Mouse (Mus musculus): Measurements from ENCODE around the gene Ptprb. TPM values are rescaled to one million over a fixed set of nuclear protein-coding genes. Genes with fewer than 3 reads are reported as not detected.

The Ptprb gene
- total RNA-seq, 2 experiments from 2014 or later: not detected

GRCm38 (mm10) chr10:116362181-116362580, 86.9 kb downstream of the Ptprb start:
- ATAC-seq (replicated peaks; ENCODE audit: low FRiP score, low TSS enrichment, poor library complexity, severe bottlenecking): no peak

GRCm38 (mm10) chr10:116362645-116363044, 87.3 kb downstream of the Ptprb start:
- ATAC-seq (replicated peaks; ENCODE audit: low FRiP score, low TSS enrichment, poor library complexity, severe bottlenecking): no peak

- no peak for ATAC-seq (replicated peaks; ENCODE audit: low FRiP score, low TSS enrichment, poor library complexity, severe bottlenecking)
Measured at GRCm38 (mm10) chr10:116364759-116365158, 89.4 kb downstream of the Ptprb start.

- no peak for ATAC-seq (replicated peaks; ENCODE audit: low FRiP score, low TSS enrichment, poor library complexity, severe bottlenecking)
Measured at GRCm38 (mm10) chr10:116370991-116371725, 95.8 kb downstream of the Ptprb start.

DNA sequence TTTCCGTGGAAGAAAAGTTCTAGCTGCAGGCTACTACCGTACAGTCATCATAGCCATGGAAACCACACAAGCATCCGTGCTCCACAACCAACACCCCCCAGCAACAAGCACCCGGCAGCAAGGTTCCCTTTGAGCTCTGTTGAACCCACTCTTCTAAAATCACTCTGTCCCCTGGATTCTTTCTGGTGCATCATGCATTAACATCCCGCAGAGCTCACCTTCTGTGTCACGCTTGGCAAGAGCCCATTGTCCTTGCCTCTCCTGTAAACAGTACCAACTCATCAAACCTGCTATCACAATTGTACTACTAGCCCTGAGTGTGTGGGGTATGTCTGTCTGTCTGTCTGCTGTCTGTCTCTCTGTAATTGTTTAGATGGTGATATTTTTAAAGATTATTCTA, 98.8 kb downstream of the Ptprb start:
- no peak for ATAC-seq (replicated peaks; ENCODE audit: low FRiP score, low TSS enrichment, poor library complexity, severe bottlenecking)

DNA sequence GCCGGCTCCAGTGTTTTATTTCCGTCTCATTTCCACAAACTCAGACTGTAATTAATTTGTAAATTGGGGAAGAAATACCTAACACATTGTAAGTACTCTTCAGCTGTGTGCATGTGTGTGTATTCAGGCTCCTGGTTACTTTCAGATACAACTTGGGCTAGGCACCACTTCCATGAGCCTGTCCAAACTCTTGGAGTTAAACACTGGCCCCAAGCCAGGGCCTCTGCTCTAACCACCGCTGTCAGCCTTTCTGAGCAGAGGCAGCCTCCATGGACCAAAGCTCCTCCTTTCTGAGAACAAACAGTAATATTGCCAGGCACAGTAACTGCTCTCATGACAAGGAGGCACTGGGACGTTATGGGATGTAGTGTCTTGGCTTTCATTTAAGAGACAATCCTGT, 101.5 kb downstream of the Ptprb start:
- no peak for ATAC-seq (replicated peaks; ENCODE audit: low FRiP score, low TSS enrichment, poor library complexity, severe bottlenecking)

DNA sequence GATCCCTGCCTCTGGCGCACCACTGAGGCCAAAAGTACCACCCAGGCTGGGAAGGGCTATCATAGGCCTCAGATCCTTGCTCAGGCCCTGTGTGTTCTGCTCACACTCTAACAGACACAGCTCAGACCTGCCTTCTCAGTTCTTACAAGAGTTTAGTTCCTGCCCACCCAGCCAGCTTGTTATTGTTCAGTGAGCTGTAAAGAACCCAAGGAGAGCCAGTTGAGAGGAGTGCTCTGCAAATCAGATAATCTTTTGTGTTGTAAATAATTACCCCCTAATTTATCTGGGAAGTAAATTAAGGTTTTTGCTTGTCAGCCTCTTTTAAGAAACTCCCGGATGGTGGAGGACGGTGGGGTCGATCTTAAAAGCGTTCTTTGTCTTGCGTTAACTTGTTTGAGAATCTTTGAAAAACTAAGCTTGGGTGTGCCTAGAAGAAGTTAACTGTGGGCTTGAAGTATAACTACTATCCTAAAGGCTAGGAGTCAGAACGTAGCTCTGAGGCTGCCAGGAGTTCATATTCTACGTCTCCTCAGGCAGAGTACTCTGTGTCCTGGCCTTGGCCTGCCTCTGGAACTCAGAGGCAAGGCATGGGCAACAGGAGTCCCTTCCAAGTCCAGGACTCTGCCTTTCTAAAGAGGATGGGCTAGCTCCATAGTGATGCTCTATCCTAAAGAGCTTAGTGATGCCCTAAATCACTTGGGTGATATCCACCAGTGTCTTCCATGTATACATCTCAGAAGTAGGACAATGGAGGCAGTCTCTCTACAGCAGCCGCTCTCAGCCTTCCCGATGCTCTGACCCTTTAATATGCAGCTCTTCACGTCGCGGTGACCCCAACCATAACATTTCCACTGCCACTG, 107.7 kb downstream of the Ptprb start:
- ATAC-seq (replicated peaks; ENCODE audit: low FRiP score, low TSS enrichment, poor library complexity, severe bottlenecking): no peak

GRCm38 (mm10) chr10:116384401-116384800, 109.1 kb downstream of the Ptprb start:
- ATAC-seq (replicated peaks; ENCODE audit: low FRiP score, low TSS enrichment, poor library complexity, severe bottlenecking): no peak

- no peak for ATAC-seq (replicated peaks; ENCODE audit: low FRiP score, low TSS enrichment, poor library complexity, severe bottlenecking)
Measured at GRCm38 (mm10) chr10:116386391-116386885, 111.1 kb downstream of the Ptprb start.

DNA sequence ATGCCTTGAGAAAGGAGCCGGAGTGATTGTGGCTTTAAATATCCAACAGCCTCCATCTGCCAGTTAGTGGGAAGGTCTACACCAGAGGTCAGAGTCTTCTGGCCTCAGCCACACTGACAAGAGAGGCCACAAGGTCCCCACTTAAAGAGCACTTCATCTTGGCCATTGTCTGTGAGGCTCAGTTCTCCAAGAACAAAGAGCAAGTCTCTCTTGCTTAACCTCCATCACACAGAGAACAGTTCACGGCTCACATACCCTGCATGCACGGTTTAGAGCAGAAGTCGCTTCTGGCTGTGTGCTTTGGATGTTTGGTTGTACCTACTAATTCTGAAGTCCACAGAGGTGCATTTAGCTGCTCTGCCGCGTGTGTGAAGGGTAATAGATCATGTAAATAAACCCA, 113.5 kb downstream of the Ptprb start:
- ATAC-seq (replicated peaks; ENCODE audit: low FRiP score, low TSS enrichment, poor library complexity, severe bottlenecking): no peak

- 0 out of 2 replicates have a peak, but pooled peaks have one; percentile 7 for ATAC-seq (replicated peaks; ENCODE audit: low FRiP score, low TSS enrichment, poor library complexity, severe bottlenecking)
Measured at GRCm38 (mm10) chr10:116393790-116394475, 118.6 kb downstream of the Ptprb start.

DNA sequence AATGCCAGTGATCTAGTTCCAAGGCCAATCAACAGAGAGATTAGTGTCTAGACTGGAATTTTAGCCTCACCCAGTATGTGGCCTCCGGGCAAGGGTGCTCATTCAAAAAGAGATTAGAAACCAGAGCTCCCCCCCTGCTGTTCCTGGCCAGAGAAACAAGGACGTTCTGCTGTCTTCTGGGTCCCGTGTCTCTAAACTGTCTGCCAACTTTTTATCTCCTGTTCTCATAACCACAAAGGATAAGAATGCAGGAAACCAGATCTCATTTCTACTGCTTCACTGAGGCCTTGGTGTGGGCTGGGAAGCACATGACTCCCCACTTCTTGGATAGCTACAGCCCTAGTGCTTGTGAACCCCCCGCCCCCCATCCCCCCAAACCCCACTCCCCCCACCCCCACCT, 119.3 kb downstream of the Ptprb start:
- peak; percentile 98 for ATAC-seq (replicated peaks; ENCODE audit: low FRiP score, low TSS enrichment, poor library complexity, severe bottlenecking)

DNA sequence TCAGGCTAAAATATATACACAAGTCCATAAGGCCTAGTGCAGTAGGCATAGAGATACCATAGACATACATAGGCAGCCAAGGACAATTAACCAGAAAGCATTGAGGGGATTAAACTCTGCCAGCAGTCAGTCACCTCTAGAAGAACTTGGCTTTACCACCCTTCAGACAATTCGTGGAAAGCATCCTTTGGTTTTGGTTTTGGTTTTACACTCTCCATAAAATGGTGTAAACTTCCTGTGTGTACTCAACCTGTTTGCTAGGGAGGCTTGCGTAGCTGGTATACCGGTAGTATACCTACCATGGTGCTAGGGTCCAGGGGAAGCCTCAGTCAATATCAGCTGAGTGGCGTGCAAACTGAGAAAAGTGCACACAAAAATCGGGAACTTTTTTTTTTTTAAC, 121.0 kb downstream of the Ptprb start:
- no peak for ATAC-seq (replicated peaks; ENCODE audit: low FRiP score, low TSS enrichment, poor library complexity, severe bottlenecking)

GRCm38 (mm10) chr10:116396966-116397365, 121.6 kb downstream of the Ptprb start:
- no peak for ATAC-seq (replicated peaks; ENCODE audit: low FRiP score, low TSS enrichment, poor library complexity, severe bottlenecking)

GRCm38 (mm10) chr10:116397573-116397972, 122.2 kb downstream of the Ptprb start:
- no peak for ATAC-seq (replicated peaks; ENCODE audit: low FRiP score, low TSS enrichment, poor library complexity, severe bottlenecking)

GRCm38 (mm10) chr10:116397973-116398372, 122.7 kb downstream of the Ptprb start:
- ATAC-seq (replicated peaks; ENCODE audit: low FRiP score, low TSS enrichment, poor library complexity, severe bottlenecking): no peak

- ATAC-seq (replicated peaks; ENCODE audit: low FRiP score, low TSS enrichment, poor library complexity, severe bottlenecking): no peak
Measured at GRCm38 (mm10) chr10:116402742-116403425, 127.6 kb downstream of the Ptprb start.

- no peak for ATAC-seq (replicated peaks; ENCODE audit: low FRiP score, low TSS enrichment, poor library complexity, severe bottlenecking)
Measured at GRCm38 (mm10) chr10:116403679-116404078, 128.4 kb downstream of the Ptprb start.

- no peak for ATAC-seq (replicated peaks; ENCODE audit: low FRiP score, low TSS enrichment, poor library complexity, severe bottlenecking)
Measured at GRCm38 (mm10) chr10:116405011-116405410, 129.7 kb downstream of the Ptprb start.

Measured in megakaryocyte-erythroid progenitor cell, adult 5-6 weeks (primary cell).